Mouse (Mus musculus): ENCODE measurements at regions not wholly inside any gene's neighbourhood (a gene's known extent, or its start where the extent isn't known, plus 50 kb on each side); places are given as distances from the start of the nearest gene placed in this dataset.

DNA sequence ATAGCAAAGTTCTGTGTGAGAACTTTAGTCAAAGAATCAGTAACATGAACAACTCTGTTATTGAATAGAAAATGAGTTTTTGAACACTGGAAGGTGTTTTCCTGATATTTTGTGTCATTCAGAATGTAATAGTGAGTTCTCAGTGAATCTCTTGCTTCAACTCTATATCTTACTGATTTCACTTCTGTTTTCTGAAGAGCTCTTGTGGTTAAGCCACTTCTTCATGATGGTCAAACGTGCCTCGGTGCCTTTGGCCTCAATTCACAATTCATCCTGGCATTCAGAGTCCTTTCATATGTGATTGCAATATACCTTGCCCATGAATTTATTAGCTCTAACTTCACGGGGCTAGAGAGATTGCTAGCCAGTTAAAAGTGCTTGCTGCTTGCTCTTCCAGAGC, 102.3 kb downstream of the Gpr65 start:
- no peak for TF ChIP-seq CTCF (IDR thresholded peaks at IDR 0.05; ENCODE audit: control insufficient read depth, insufficient read depth, low read length)
- no peak for TF ChIP-seq POLR2A (IDR thresholded peaks at IDR 0.05; ENCODE audit: borderline replicate concordance, control insufficient read depth, low read depth, low read length)
